Mouse (Mus musculus) ES-E14 (cell line): ENCODE data around the gene Tsc22d1. TPM values are rescaled to one million over a fixed set of nuclear protein-coding genes. Genes with fewer than 3 reads are reported as not detected.

ENCODE experiments used
- DNase-seq: peaks from one replicate; pipeline ENCODE4 v3.0.0-alpha.2; 2013; ENCODE audit warnings: low read depth, low spot score
- H3K27ac ChIP-seq: 2 replicates; pipeline ENCODE4 v1.5.1; 2012; ENCODE audit warnings: low read depth, mild to moderate bottlenecking, low read length, moderate library complexity, mixed read lengths; ENCODE audit not compliant: poor library complexity, insufficient read depth, severe bottlenecking
- H3K36me3 ChIP-seq: 2 replicates; pipeline ENCODE4 v1.6.1; 2012; ENCODE audit warnings: mild to moderate bottlenecking, low read length, moderate library complexity, mixed read lengths; ENCODE audit not compliant: control insufficient read depth, poor library complexity, insufficient read depth, severe bottlenecking
- H3K4me1 ChIP-seq, 2 experiments: fragments of 150-350 bp in 1 of 2; sonication (generic) in 1 of 2; 2 replicates each; pipeline ENCODE4 v1.6.1; 2012; ENCODE audit warnings: low read length in 2 of 2, mild to moderate bottlenecking in 1 of 2, mixed read lengths in 1 of 2; ENCODE audit not compliant: control insufficient read depth in 2 of 2, insufficient read depth in 2 of 2, poor library complexity in 1 of 2
- H3K4me3 ChIP-seq, 2 experiments: fragments of 150-350 bp in 1 of 2; sonication (generic) in 1 of 2; 2 replicates each; pipeline ENCODE4 v1.5.1; 2012; ENCODE audit warnings: low read length in 2 of 2, low read depth in 1 of 2, mild to moderate bottlenecking in 1 of 2, mixed read lengths in 1 of 2; ENCODE audit not compliant: insufficient read depth in 1 of 2, poor library complexity in 1 of 2, severe bottlenecking in 1 of 2
- H3K9ac ChIP-seq: 2 replicates; pipeline ENCODE4 v1.6.1; 2012; ENCODE audit warnings: low read depth, mild to moderate bottlenecking, low read length, mixed read lengths; ENCODE audit not compliant: poor library complexity, insufficient read depth, severe bottlenecking
- H3K9me3 ChIP-seq: fragments of 150-350 bp; sonication (generic); 2 replicates; pipeline ENCODE4 v1.6.1; 2012; ENCODE audit warnings: low read depth, mild to moderate bottlenecking, low read length; ENCODE audit not compliant: control insufficient read depth, insufficient read depth
- CHD2 ChIP-seq: IDR thresholded peaks from 2 replicates; pipeline ENCODE4 v1.6.1; 2014; ENCODE audit warnings: mild to moderate bottlenecking, low read depth, low read length, inconsistent platforms
- HCFC1 ChIP-seq: IDR thresholded peaks from 2 replicates; pipeline ENCODE4 v1.6.1; 2012; ENCODE audit warnings: low read length, inconsistent platforms, borderline replicate concordance; ENCODE audit not compliant: insufficient read depth
- MAFK ChIP-seq: IDR thresholded peaks from 2 replicates; pipeline ENCODE4 v1.6.1; 2014; ENCODE audit warnings: mild to moderate bottlenecking, low read depth, low read length, inconsistent platforms; ENCODE audit not compliant: insufficient read depth
- ZC3H11A ChIP-seq: IDR thresholded peaks from 2 replicates; pipeline ENCODE4 v1.6.1; 2012; ENCODE audit warnings: low read depth, mild to moderate bottlenecking, inconsistent platforms, low read length, borderline replicate concordance
- ZNF384 ChIP-seq: IDR thresholded peaks from 2 replicates; pipeline ENCODE4 v1.6.1; 2012; ENCODE audit warnings: low read depth, low read length, inconsistent platforms
- in situ Hi-C, 2 experiments: fragments of 600-800 bp; cut with MboI; formaldehyde crosslinking; loops; one replicate each; pipeline ENCODE4 v1.15.1; 2025; ENCODE audit warnings: low sequenced_read_pairs in 2 of 2, inconsistent platforms in 1 of 2; ENCODE audit not compliant: unreplicated experiment in 2 of 2
- total RNA-seq: library from RNA; depleted of rRNA; stranded (reverse); fragments of 300-350 nt; gene quantifications from 2 replicates; pipeline ENCODE4 v1.2.3, GENCODE M21; 2012

The Tsc22d1 gene
- total RNA-seq, 1 experiment = 129 TPM

DNA sequence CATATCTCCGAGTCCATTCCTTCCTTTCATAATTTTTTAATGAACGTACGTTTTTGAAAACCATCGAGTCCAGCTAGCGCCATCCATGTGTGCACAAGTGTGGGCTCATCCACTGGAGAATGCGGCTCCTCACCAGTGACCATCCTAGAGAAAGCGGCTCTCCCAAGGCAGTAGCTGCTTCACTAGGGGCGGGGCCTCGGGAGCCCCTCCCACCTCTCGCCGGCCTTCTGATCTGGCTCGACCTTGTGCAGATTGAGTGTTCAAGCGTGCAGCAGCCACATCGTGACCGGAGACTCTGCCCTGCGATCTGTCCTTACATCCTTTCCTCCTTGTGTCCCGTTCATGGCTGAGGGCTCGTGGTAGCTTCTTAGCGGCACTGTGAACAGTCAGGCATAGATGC lies 56.5 kb downstream of the Tsc22d1 start:
- in situ Hi-C loops = loop anchor here in 1 of 2 experiments (10.0 to 25.0 kb wide), 2 partner anchors 309 to 534 kb away; no protein-coding TSS in a partner anchor
- Histone ChIP-seq H3K4me3 (peak overlapping the region; percentile 13 to 25; a peak in 3 of 4 replicates), H3K36me3 (no peaks in the 10 kb centered on the region), H3K4me1 (peaks cover 0 to 15% of the 10 kb centered on the region in 2 experiments; a peak in 3 of 4 replicates), H3K27ac (no peak overlapping the region), H3K9ac (peak overlapping the region; percentile 42; the same call in 1 of the 2 replicates), H3K9me3 (no peaks in the 10 kb centered on the region)
- no peak for DNase-seq
- TF ChIP-seq MAFK (no peak), ZC3H11A (no peak), CHD2 (no peak), HCFC1 (no peak), ZNF384 (no peak)

DNA sequence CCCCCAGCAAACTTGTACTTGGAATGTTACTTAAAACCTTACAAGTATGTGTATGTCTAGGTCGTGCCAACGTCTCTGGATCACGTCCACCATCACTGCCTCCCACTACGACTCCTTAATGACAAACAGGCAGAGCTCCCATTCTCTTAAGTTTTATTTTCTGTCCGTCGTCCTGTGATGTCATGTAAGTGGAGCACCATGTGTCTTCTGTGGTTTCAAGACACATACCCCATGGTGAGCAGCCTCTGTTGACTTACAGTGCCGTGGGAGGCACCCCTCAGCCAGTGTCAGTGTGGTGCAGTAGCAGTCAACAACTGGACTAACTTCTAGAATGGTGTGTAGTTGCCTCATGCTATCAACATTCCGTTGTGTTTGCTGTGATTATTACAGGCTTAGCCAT lies 57.7 kb downstream of the Tsc22d1 start:
- Histone ChIP-seq H3K9me3 (no peaks in the 10 kb centered on the region), H3K36me3 (no peaks in the 10 kb centered on the region), H3K9ac (no peak overlapping the region), H3K4me3 (no peak overlapping the region), H3K4me1 (peaks cover 0 to 13% of the 10 kb centered on the region in 2 experiments; a peak in 3 of 4 replicates), H3K27ac (no peak overlapping the region)
- in situ Hi-C loops = loop anchor here in 1 of 2 experiments (10.0 to 25.0 kb wide), 2 partner anchors 310 to 532 kb away; no protein-coding TSS in a partner anchor
- TF ChIP-seq HCFC1 (no peak), ZC3H11A (no peak), ZNF384 (no peak), MAFK (no peak), CHD2 (no peak)
- no peak for DNase-seq

DNA sequence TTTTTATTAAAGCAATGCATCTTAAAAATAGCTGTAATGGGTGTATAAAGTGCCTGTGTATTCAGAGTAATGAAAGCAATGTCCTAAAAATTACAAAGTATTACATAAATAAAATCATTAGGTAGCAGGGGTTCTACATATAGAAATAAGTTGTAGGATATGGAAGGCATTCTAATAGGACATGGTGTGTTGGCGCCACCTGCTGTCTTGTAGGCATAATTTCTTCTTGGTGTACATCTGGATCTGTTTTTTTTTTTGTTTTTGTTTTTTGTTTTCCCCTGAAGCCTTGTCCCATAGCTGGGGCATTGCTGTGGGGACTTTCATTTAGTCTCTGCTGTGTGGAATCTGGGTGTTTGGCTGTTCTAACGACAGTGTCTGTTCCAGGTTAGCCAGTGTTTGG lies 58.6 kb downstream of the Tsc22d1 start:
- H3K4me3 ChIP-seq = no peak overlapping the region
- H3K36me3 ChIP-seq = no peaks in the 10 kb centered on the region
- no peak overlapping the region for H3K27ac ChIP-seq
- DNase-seq = peak; percentile 69
- in situ Hi-C loops = loop anchor here in 1 of 2 experiments (10.0 to 25.0 kb wide), 2 partner anchors 311 to 531 kb away; no protein-coding TSS in a partner anchor
- peaks cover 0 to 15% of the 10 kb centered on the region in 2 experiments for H3K4me1 ChIP-seq
- H3K9me3 ChIP-seq = no peaks in the 10 kb centered on the region
- no peak overlapping the region for H3K9ac ChIP-seq
- TF ChIP-seq ZNF384 = peak; percentile 90
- TF ChIP-seq CHD2 = no peak
- TF ChIP-seq ZC3H11A = peak; percentile 79; the same call in 1 of the 2 replicates
- no peak for TF ChIP-seq MAFK
- TF ChIP-seq HCFC1 = no peak

DNA sequence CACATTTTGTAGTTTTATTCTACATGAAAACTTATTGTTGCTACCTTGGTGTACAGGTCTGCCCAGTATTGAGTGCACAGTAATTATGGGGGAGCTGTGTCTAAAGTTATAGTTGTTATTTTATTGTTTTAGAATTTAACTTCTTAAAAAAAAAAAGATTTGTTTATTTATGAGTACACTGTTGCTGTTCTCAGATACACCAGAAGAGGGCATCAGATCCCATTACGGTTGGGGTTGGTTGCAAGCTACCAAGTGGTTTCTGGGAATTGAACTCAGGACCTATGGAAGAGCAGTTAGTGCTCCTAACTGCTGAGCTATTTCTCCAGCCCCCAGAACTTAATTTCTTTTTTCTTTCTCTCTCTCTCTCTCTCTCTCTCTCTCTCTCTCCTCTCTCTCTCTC lies 59.4 kb downstream of the Tsc22d1 start:
- DNase-seq = no peak
- TF ChIP-seq ZNF384 = peak; percentile 66
- no peak for TF ChIP-seq CHD2
- no peak for TF ChIP-seq HCFC1
- no peak for TF ChIP-seq MAFK
- TF ChIP-seq ZC3H11A = peak; percentile 20; the same call in 1 of the 2 replicates
- no peaks in the 10 kb centered on the region for H3K9me3 ChIP-seq
- peaks cover 4 to 16% of the 10 kb centered on the region in 2 experiments for H3K4me1 ChIP-seq
- no peaks in the 10 kb centered on the region for H3K36me3 ChIP-seq
- H3K9ac ChIP-seq = no peak overlapping the region
- H3K4me3 ChIP-seq = no peak overlapping the region
- H3K27ac ChIP-seq = no peak overlapping the region
- in situ Hi-C loops = loop anchor here in 1 of 2 experiments (10.0 to 25.0 kb wide), 2 partner anchors 312 to 531 kb away; no protein-coding TSS in a partner anchor

DNA sequence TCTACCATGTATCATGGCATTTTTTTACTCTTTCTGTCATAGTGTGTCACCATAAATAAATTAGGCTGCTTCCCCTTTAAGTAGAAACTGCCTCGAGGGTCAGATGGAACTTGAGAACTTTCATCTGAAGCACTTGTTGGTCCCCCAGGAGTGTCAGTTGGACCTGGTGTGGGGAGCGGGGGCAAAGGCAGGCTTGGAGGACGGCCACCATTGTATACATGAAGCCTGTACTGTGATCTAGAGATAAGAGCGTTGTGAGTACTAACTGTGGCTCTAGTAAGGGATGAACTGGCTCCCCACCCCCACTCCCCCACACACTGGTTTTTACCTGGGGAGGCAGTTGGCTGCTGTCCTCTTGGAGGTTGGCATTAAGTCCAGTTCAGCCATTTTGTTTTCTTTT lies 62.0 kb downstream of the Tsc22d1 start:
- TF ChIP-seq ZC3H11A = no peak
- TF ChIP-seq HCFC1 = no peak
- no peak for TF ChIP-seq ZNF384
- no peak for TF ChIP-seq MAFK
- no peak for TF ChIP-seq CHD2
- Histone ChIP-seq H3K9me3 (no peaks in the 10 kb centered on the region), H3K9ac (no peak overlapping the region), H3K27ac (no peak overlapping the region), H3K36me3 (no peaks in the 10 kb centered on the region), H3K4me1 (peaks cover 10 to 12% of the 10 kb centered on the region in 2 experiments), H3K4me3 (no peak overlapping the region)
- DNase-seq = no peak
- in situ Hi-C loops = loop anchor here in 1 of 2 experiments (10.0 kb wide), 1 partner anchor 528 kb away; no protein-coding TSS in a partner anchor
